Mouse (Mus musculus): ENCODE results near the gene Ppp1r15a. TPM values are rescaled to one million over a fixed set of nuclear protein-coding genes. Genes with fewer than 3 reads are reported as not detected.

Gene Ppp1r15a
- polyA plus RNA-seq, 1 experiment: 32.5 TPM

GRCm38 (mm10) chr7:45554744-45555143 is 28.7 kb upstream of the Ppp1r15a start, which contains the start of gene Hsd17b14:
Hsd17b14 (plus strand) TSS chr7:45554893.
- Histone ChIP-seq H3K79me2 (ENCODE audit: control insufficient read depth, insufficient read depth) (no peaks in the 10 kb centered on the region), H3K79me3 (ENCODE audit: low read depth) (no peaks in the 10 kb centered on the region), H3K4me3 (ENCODE audit: insufficient read depth, poor library complexity, severe bottlenecking) (no peak within 1 kb of the TSS), H3K36me3 (ENCODE audit: control insufficient read depth, insufficient read depth) (no peaks in the 10 kb centered on the region), H3K27me3 (ENCODE audit: control insufficient read depth, insufficient read depth, insufficient read length) (no peaks in the 10 kb centered on the region), H3ac (ENCODE audit: control insufficient read depth, insufficient read length, low read depth) (no peak within 1 kb of the TSS)
- TF ChIP-seq CTCF (IDR thresholded peaks at IDR 0.05; ENCODE audit: control insufficient read depth, insufficient read depth, insufficient read length) (no peak), MYOD1 (IDR thresholded peaks at IDR 0.05; ENCODE audit: control insufficient read depth, insufficient read length, low read depth) (no peak), FOSL1 (IDR thresholded peaks at IDR 0.05; ENCODE audit: insufficient read depth, low read length, poor library complexity, severe bottlenecking) (no peak), USF1 (IDR thresholded peaks at IDR 0.05; ENCODE audit: low read depth) (no peak)

GRCm38 (mm10) chr7:45553990-45554389 is 27.9 kb upstream of the Ppp1r15a start:
- Histone ChIP-seq H3K79me2 (ENCODE audit: control insufficient read depth, insufficient read depth) (no peaks in the 10 kb centered on the region), H3K4me3 (ENCODE audit: insufficient read depth, poor library complexity, severe bottlenecking) (no peak overlapping the region), H3ac (ENCODE audit: control insufficient read depth, insufficient read length, low read depth) (no peak overlapping the region), H3K27me3 (ENCODE audit: control insufficient read depth, insufficient read depth, insufficient read length) (no peaks in the 10 kb centered on the region), H3K36me3 (ENCODE audit: control insufficient read depth, insufficient read depth) (no peaks in the 10 kb centered on the region), H3K79me3 (ENCODE audit: low read depth) (no peaks in the 10 kb centered on the region)
- TF ChIP-seq MYOG (IDR thresholded peaks at IDR 0.05; ENCODE audit: control insufficient read depth, extremely low read depth, insufficient read length) (no peak), CTCF (IDR thresholded peaks at IDR 0.05; ENCODE audit: control insufficient read depth, insufficient read depth, insufficient read length) (no peak)

- Histone ChIP-seq H3K4me3 (ENCODE audit: insufficient read depth, poor library complexity, severe bottlenecking) (no peak overlapping the region), H3K36me3 (ENCODE audit: control insufficient read depth, insufficient read depth) (no peaks in the 10 kb centered on the region), H3K79me2 (ENCODE audit: control insufficient read depth, insufficient read depth) (no peaks in the 10 kb centered on the region), H3K27me3 (ENCODE audit: control insufficient read depth, insufficient read depth, insufficient read length) (no peaks in the 10 kb centered on the region), H3K79me3 (ENCODE audit: low read depth) (no peaks in the 10 kb centered on the region), H3ac (ENCODE audit: control insufficient read depth, insufficient read length, low read depth) (no peak overlapping the region)
- no peak for TF ChIP-seq CTCF (IDR thresholded peaks at IDR 0.05; ENCODE audit: control insufficient read depth, insufficient read depth, insufficient read length)
- no peak for TF ChIP-seq MYOD1 (IDR thresholded peaks at IDR 0.05; ENCODE audit: control insufficient read depth, insufficient read length, low read depth)
- no peak for TF ChIP-seq CEBPB (IDR thresholded peaks at IDR 0.05; ENCODE audit: low read depth)
- TF ChIP-seq MYOG (IDR thresholded peaks at IDR 0.05; ENCODE audit: control insufficient read depth, extremely low read depth, insufficient read length): no peak
- TF ChIP-seq FOSL1 (IDR thresholded peaks at IDR 0.05; ENCODE audit: insufficient read depth, low read length, poor library complexity, severe bottlenecking): no peak
- no peak for TF ChIP-seq USF1 (IDR thresholded peaks at IDR 0.05; ENCODE audit: low read depth)
- TF ChIP-seq MAX (IDR thresholded peaks at IDR 0.05): no peak
Observed at GRCm38 (mm10) chr7:45553519-45553918, 27.5 kb upstream of the Ppp1r15a start.

DNA sequence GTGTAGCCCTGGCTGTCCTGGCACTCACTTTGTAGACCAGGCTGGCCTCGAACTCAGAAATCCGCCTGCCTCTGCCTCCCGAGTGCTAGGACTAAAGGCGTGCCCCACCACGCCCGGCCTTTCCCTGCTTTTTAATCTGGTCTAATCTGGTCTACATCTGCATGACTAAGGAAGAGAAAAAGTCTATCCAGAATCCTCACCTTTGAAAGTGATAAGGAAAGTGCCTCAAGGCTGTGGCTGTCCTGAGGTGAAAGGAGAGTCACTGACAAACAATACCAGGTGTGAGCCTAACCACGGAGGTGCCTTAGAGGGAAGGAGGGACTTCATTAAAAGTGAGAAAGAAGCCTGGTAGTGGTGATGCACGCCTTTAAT is 25.4 kb upstream of the Ppp1r15a start:
- no peaks in the 10 kb centered on the region for H3K27me3 ChIP-seq (ENCODE audit: control insufficient read depth, insufficient read depth, insufficient read length)
- H3K36me3 ChIP-seq (ENCODE audit: control insufficient read depth, insufficient read depth): no peaks in the 10 kb centered on the region
- no peak overlapping the region for H3ac ChIP-seq (ENCODE audit: control insufficient read depth, insufficient read length, low read depth)
- no peaks in the 10 kb centered on the region for H3K79me2 ChIP-seq (ENCODE audit: control insufficient read depth, insufficient read depth)
- H3K4me3 ChIP-seq (ENCODE audit: insufficient read depth, poor library complexity, severe bottlenecking): no peak overlapping the region
- no peak for TF ChIP-seq CEBPB (IDR thresholded peaks at IDR 0.05; ENCODE audit: low read depth)
- TF ChIP-seq MYOG (IDR thresholded peaks at IDR 0.05; ENCODE audit: control insufficient read depth, extremely low read depth, insufficient read length): no peak
- TF ChIP-seq MYOD1 (IDR thresholded peaks at IDR 0.05; ENCODE audit: control insufficient read depth, insufficient read length, low read depth): no peak
- TF ChIP-seq CTCF (IDR thresholded peaks at IDR 0.05; ENCODE audit: control insufficient read depth, insufficient read depth, insufficient read length): no peak
- TF ChIP-seq MAX (IDR thresholded peaks at IDR 0.05): no peak
- no peak for TF ChIP-seq USF1 (IDR thresholded peaks at IDR 0.05; ENCODE audit: low read depth)
- no peak for TF ChIP-seq FOSL1 (IDR thresholded peaks at IDR 0.05; ENCODE audit: insufficient read depth, low read length, poor library complexity, severe bottlenecking)
- no peaks in the 10 kb centered on the region for H3K79me3 ChIP-seq (ENCODE audit: low read depth)

- no peak for TF ChIP-seq MYOG (IDR thresholded peaks at IDR 0.05; ENCODE audit: control insufficient read depth, extremely low read depth, insufficient read length)
- TF ChIP-seq MYOD1 (IDR thresholded peaks at IDR 0.05; ENCODE audit: control insufficient read depth, insufficient read length, low read depth): no peak
- TF ChIP-seq MAX (IDR thresholded peaks at IDR 0.05): no peak
- TF ChIP-seq FOSL1 (IDR thresholded peaks at IDR 0.05; ENCODE audit: insufficient read depth, low read length, poor library complexity, severe bottlenecking): no peak
- TF ChIP-seq CEBPB (IDR thresholded peaks at IDR 0.05; ENCODE audit: low read depth): no peak
- no peak for TF ChIP-seq CTCF (IDR thresholded peaks at IDR 0.05; ENCODE audit: control insufficient read depth, insufficient read depth, insufficient read length)
- no peak for TF ChIP-seq USF1 (IDR thresholded peaks at IDR 0.05; ENCODE audit: low read depth)
- no peaks in the 10 kb centered on the region for H3K79me2 ChIP-seq (ENCODE audit: control insufficient read depth, insufficient read depth)
- no peak overlapping the region for H3K4me3 ChIP-seq (ENCODE audit: insufficient read depth, poor library complexity, severe bottlenecking)
- H3K79me3 ChIP-seq (ENCODE audit: low read depth): no peaks in the 10 kb centered on the region
- no peak overlapping the region for H3ac ChIP-seq (ENCODE audit: control insufficient read depth, insufficient read length, low read depth)
- H3K36me3 ChIP-seq (ENCODE audit: control insufficient read depth, insufficient read depth): no peaks in the 10 kb centered on the region
- no peaks in the 10 kb centered on the region for H3K27me3 ChIP-seq (ENCODE audit: control insufficient read depth, insufficient read depth, insufficient read length)
Observed at GRCm38 (mm10) chr7:45550821-45551511, 24.9 kb upstream of the Ppp1r15a start.

Measured in C2C12 (cell line).